Mouse (Mus musculus) effector memory CD4-positive, alpha-beta T cell, adult 7 months (primary cell): ENCODE measurements around the gene Gm7145. TPM values are rescaled to one million over a fixed set of nuclear protein-coding genes. Genes with fewer than 3 reads are reported as not detected.

Experiments
- polyA plus RNA-seq: library from polyadenylated mRNA; unstranded; fragments of 100-300 nt; shearing (Covaris generic); gene quantifications from one replicate; pipeline ENCODE4 v1.2.1, GENCODE M21; 2017

Gene Gm7145
- not detected for polyA plus RNA-seq

GRCm38 (mm10) chr1:117965639-117966038 lies at the start of gene Gm7145:
TSS of gene Gm7145 (plus strand) at chr1:117965939.

GRCm38 (mm10) chr1:117927715-117928114 lies 38.0 kb upstream of the Gm7145 start, which contains the start of gene Gm28168:
TSS of gene Gm28168 (plus strand) at chr1:117928015.

Other genes starting within 250 kb of the Gm7145 start
- gene B020011L13Rik, start 184.8 kb upstream of the Gm7145 start, polyA plus RNA-seq = not detected
- gene Gm28360, start 135.9 kb upstream of the Gm7145 start, polyA plus RNA-seq = not detected
- gene Gm28168, start 37.9 kb upstream of the Gm7145 start, polyA plus RNA-seq = not detected
- not detected for gene Gm29106, start 210.6 kb downstream of the Gm7145 start, polyA plus RNA-seq